Mouse (Mus musculus): ENCODE measurements around the gene Crcp. TPM values are rescaled to one million over a fixed set of nuclear protein-coding genes. Genes with fewer than 3 reads are reported as not detected.
A peak's percentile ranks its signal among the peaks of the same experiment; 100 is the strongest.

Crcp gene
- total and polyA plus RNA-seq, 3 experiments, result 42.3 to 63.2 (median 58.3) TPM

DNA sequence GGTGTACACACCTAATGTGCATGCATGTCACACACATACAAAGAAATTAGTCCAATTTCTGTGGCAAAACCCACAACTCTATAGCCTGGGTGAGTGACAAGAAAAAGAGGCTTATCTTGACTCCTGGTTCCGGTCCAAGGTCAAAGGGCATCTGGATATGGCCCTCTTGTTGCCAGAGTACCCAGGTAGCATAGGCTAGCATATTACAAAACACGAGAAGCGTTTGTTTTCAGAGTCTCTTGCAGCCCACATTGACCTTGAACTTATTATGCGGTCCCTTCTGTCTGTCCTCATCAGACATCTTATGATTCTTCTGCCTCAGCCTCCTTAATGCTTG lies 31.2 kb downstream of the Crcp start:
- Histone ChIP-seq H3K9ac (ENCODE audit: insufficient read depth, low read depth) (no peak overlapping the region), H3K4me1 (ENCODE audit: control insufficient read depth in 1 of 2, insufficient read depth in 2 of 2) (peaks cover 7 to 16% of the 10 kb centered on the region in 2 experiments; a peak in 3 of 4 replicates), H3K4me2 (ENCODE audit: insufficient read depth, low read depth, poor library complexity, severe bottlenecking) (no peak overlapping the region), H3K27ac (ENCODE audit: insufficient read depth, low read depth) (no peak overlapping the region), H3K4me3 (replicated peaks in 1 of 3; ENCODE audit: low read depth in 2 of 3, low read length in 2 of 3, poor library complexity in 1 of 3) (no peak overlapping the region), H3K27me3 (replicated peaks) (no peaks in the 10 kb centered on the region), H3K9me3 (replicated peaks; ENCODE audit: low read length) (no peaks in the 10 kb centered on the region), H3K79me2 (replicated peaks; ENCODE audit: control insufficient read depth, extremely low read depth, insufficient read depth, poor library complexity, severe bottlenecking) (no peaks in the 10 kb centered on the region; the same call in 1 of the 2 replicates), H3K36me3 (replicated peaks in 1 of 2; ENCODE audit: control insufficient read depth in 1 of 2, insufficient read depth in 1 of 2, low read length in 1 of 2) (peaks cover 33 to 50% of the 10 kb centered on the region in 2 experiments)
- in situ Hi-C loops (cut with MboI; ENCODE audit: low pct_ligation_motif_present, low pct_unique_long_range_greater_than_20kb, low sequenced_read_pairs) (no loop called here), dilution Hi-C loops (cut with MboI; ENCODE audit: extremely low pct_ligation_motif_present, extremely low pct_unique_long_range_greater_than_20kb, low sequenced_read_pairs) (no loop called here)
- no peak for DNase-seq (ENCODE audit: extremely low read depth)
- TF ChIP-seq ZKSCAN1 (IDR thresholded peaks at IDR 0.05; ENCODE audit: borderline replicate concordance, low read depth, low read length), result no peak
- no peak for TF ChIP-seq MAX (IDR thresholded peaks at IDR 0.05; ENCODE audit: low read length)

DNA sequence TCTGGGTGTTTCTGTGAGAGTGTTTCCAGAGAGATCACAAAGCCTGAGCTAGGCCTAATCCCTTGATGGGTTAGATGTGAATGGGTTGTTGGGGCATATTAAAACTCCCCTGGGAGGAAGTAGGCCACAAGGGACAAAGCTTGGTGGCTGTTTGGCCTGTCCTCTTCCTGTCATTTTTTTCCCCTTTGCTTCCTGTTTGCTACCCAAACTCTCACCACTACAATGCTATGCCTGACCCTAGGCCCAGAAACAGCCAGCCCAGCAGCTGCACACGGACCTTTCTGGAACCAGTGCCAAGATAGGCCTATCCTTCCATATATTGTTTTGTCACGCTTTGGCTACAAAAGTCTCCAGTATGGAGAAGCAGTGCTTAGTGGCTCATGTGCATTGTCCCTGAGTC lies 33.0 kb downstream of the Crcp start:
- TF ChIP-seq MAX (IDR thresholded peaks at IDR 0.05; ENCODE audit: low read length), result no peak
- TF ChIP-seq NELFE (IDR thresholded peaks at IDR 0.05; ENCODE audit: low read depth, low read length), result no peak
- no peak for TF ChIP-seq MEF2A (IDR thresholded peaks at IDR 0.05; ENCODE audit: borderline replicate concordance, low read depth, low read length)
- peak; percentile 69; the same call in 1 of the 2 replicates for TF ChIP-seq ZNF384 (IDR thresholded peaks at IDR 0.05; ENCODE audit: low read depth, low read length)
- 0 out of 2 replicates have a peak, but pooled peaks have one; percentile 19 for TF ChIP-seq ETS1 (conservative IDR thresholded peaks at IDR 0.05; ENCODE audit: low read depth, low read length)
- TF ChIP-seq ZKSCAN1 (IDR thresholded peaks at IDR 0.05; ENCODE audit: borderline replicate concordance, low read depth, low read length), result no peak
- 0 out of 2 replicates have a peak, but pooled peaks have one; percentile 40 for TF ChIP-seq ELF1 (IDR thresholded peaks at IDR 0.05; ENCODE audit: low read depth, low read length)
- dilution Hi-C loops (cut with MboI; ENCODE audit: extremely low pct_ligation_motif_present, extremely low pct_unique_long_range_greater_than_20kb, low sequenced_read_pairs) (no loop called here), in situ Hi-C loops (cut with MboI; ENCODE audit: low pct_ligation_motif_present, low pct_unique_long_range_greater_than_20kb, low sequenced_read_pairs) (no loop called here)

DNA sequence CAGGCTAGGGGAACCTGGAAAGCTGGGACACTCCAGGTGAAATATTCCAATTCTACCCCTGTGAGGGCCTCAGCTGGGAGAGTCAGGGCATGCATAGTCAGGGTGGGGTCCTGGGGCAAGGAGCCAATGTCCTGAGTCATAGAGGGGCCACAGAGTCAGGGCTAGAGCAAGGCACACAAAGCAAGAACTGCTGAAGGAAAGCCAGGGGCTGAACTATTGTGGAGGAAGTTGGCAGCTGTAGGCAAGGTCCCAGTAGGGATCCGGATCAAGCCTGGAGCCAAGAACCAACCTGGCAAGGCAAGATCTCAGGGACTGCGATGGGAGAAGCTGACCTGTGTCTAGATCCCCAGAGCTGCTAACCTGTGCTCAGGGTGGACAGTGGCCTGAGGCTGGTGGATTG lies 34.7 kb downstream of the Crcp start:
- dilution Hi-C loops (cut with MboI; ENCODE audit: extremely low pct_ligation_motif_present, extremely low pct_unique_long_range_greater_than_20kb, low sequenced_read_pairs), result no loop called here

More for the DNA sequence above, 33.0 kb downstream of the Crcp start:
- H3K27me3 ChIP-seq (replicated peaks), result no peaks in the 10 kb centered on the region
- H3K4me3 ChIP-seq (replicated peaks in 1 of 3; ENCODE audit: low read depth in 2 of 3, low read length in 2 of 3, poor library complexity in 1 of 3), result no peak overlapping the region
- DNase-seq (ENCODE audit: extremely low read depth), result peak; percentile 80
- H3K27ac ChIP-seq (ENCODE audit: insufficient read depth, low read depth), result no peak overlapping the region
- H3K79me2 ChIP-seq (replicated peaks; ENCODE audit: control insufficient read depth, extremely low read depth, insufficient read depth, poor library complexity, severe bottlenecking), result no peaks in the 10 kb centered on the region; the same call in 1 of the 2 replicates
- H3K4me1 ChIP-seq (ENCODE audit: control insufficient read depth in 1 of 2, insufficient read depth in 2 of 2), result peaks cover 7 to 16% of the 10 kb centered on the region in 2 experiments; a peak in 3 of 4 replicates
- H3K4me2 ChIP-seq (ENCODE audit: insufficient read depth, low read depth, poor library complexity, severe bottlenecking), result no peak overlapping the region
- H3K9me3 ChIP-seq (replicated peaks; ENCODE audit: low read length), result peaks cover 3% of the 10 kb centered on the region
- no peak overlapping the region for H3K9ac ChIP-seq (ENCODE audit: insufficient read depth, low read depth)
- H3K36me3 ChIP-seq (replicated peaks in 1 of 2; ENCODE audit: control insufficient read depth in 1 of 2, insufficient read depth in 1 of 2, low read length in 1 of 2), result peaks cover 28 to 41% of the 10 kb centered on the region in 2 experiments

More for the DNA sequence above, 34.7 kb downstream of the Crcp start:
- H3K27me3 ChIP-seq (replicated peaks), result no peaks in the 10 kb centered on the region
- H3K36me3 ChIP-seq (replicated peaks in 1 of 2; ENCODE audit: control insufficient read depth in 1 of 2, insufficient read depth in 1 of 2, low read length in 1 of 2), result peaks cover 20 to 29% of the 10 kb centered on the region in 2 experiments
- in situ Hi-C loops (cut with MboI; ENCODE audit: low pct_ligation_motif_present, low pct_unique_long_range_greater_than_20kb, low sequenced_read_pairs), result no loop called here
- peaks cover 3% of the 10 kb centered on the region for H3K9me3 ChIP-seq (replicated peaks; ENCODE audit: low read length)
- H3K4me3 ChIP-seq (replicated peaks in 1 of 3; ENCODE audit: low read depth in 2 of 3, low read length in 2 of 3, poor library complexity in 1 of 3), result no peak overlapping the region
- H3K27ac ChIP-seq (ENCODE audit: insufficient read depth, low read depth), result no peak overlapping the region
- no peak for DNase-seq (ENCODE audit: extremely low read depth)
- peaks cover 7 to 16% of the 10 kb centered on the region in 2 experiments; a peak in 3 of 4 replicates for H3K4me1 ChIP-seq (ENCODE audit: control insufficient read depth in 1 of 2, insufficient read depth in 2 of 2)
- H3K9ac ChIP-seq (ENCODE audit: insufficient read depth, low read depth), result no peak overlapping the region
- H3K4me2 ChIP-seq (ENCODE audit: insufficient read depth, low read depth, poor library complexity, severe bottlenecking), result no peak overlapping the region
- H3K79me2 ChIP-seq (replicated peaks; ENCODE audit: control insufficient read depth, extremely low read depth, insufficient read depth, poor library complexity, severe bottlenecking), result no peaks in the 10 kb centered on the region; the same call in 1 of the 2 replicates
- TF ChIP-seq IRF4 (IDR thresholded peaks at IDR 0.05; ENCODE audit: low read depth, low read length) (no peak), USF2 (conservative IDR thresholded peaks at IDR 0.05; ENCODE audit: low read depth, low read length) (no peak), JUND (conservative IDR thresholded peaks at IDR 0.05; ENCODE audit: low read depth, low read length) (no peak), E2F4 (IDR thresholded peaks at IDR 0.05; ENCODE audit: insufficient replicate concordance, low read depth, low read length) (no peak), MXI1 (IDR thresholded peaks at IDR 0.05; ENCODE audit: low read depth, low read length) (no peak), TBP (conservative IDR thresholded peaks at IDR 0.05; ENCODE audit: low read depth, low read length) (no peak), NELFE (IDR thresholded peaks at IDR 0.05; ENCODE audit: low read depth, low read length) (no peak), ZC3H11A (IDR thresholded peaks at IDR 0.05; ENCODE audit: low read depth, low read length) (no peak), KAT2A (IDR thresholded peaks at IDR 0.05; ENCODE audit: insufficient replicate concordance, low read length) (no peak), PAX5 (IDR thresholded peaks at IDR 0.05; ENCODE audit: low read length) (no peak), RAD21 (IDR thresholded peaks at IDR 0.05; ENCODE audit: low read depth, low read length) (no peak), USF1 (IDR thresholded peaks at IDR 0.05; ENCODE audit: low read depth, low read length) (no peak), CHD2 (IDR thresholded peaks at IDR 0.05; ENCODE audit: low read length) (no peak), MEF2A (IDR thresholded peaks at IDR 0.05; ENCODE audit: borderline replicate concordance, low read depth, low read length) (no peak), SIN3A (IDR thresholded peaks at IDR 0.05; ENCODE audit: low read length) (no peak), UBTF (IDR thresholded peaks at IDR 0.05; ENCODE audit: low read depth, low read length) (no peak), ELF1 (IDR thresholded peaks at IDR 0.05; ENCODE audit: low read depth, low read length) (no peak), HCFC1 (IDR thresholded peaks at IDR 0.05; ENCODE audit: low read depth, low read length) (no peak), POLR2A (IDR thresholded peaks at IDR 0.05; ENCODE audit: low read depth, low read length) (no peak), MAX (IDR thresholded peaks at IDR 0.05; ENCODE audit: low read length) (no peak)

Data from CH12.LX (cell line).